Mouse (Mus musculus): ENCODE results near the gene Itgav. TPM values are rescaled to one million over a fixed set of nuclear protein-coding genes. Genes with fewer than 3 reads are reported as not detected.

The Itgav gene
- polyA plus RNA-seq, 1 experiment from 2014 or later = 75.3 TPM

GRCm38 (mm10) chr2:83766878-83767277 lies 42.7 kb downstream of the Itgav start:
- no peak overlapping the region for H3K4me3 ChIP-seq (ENCODE audit: low read length)
- no peak overlapping the region for H3K4me2 ChIP-seq (ENCODE audit: low read depth, low read length)
- 67% methylated on average over 1 of the region's 1 CpGs for whole genome bisulfite sequencing
- H3K9me3 ChIP-seq (ENCODE audit: control insufficient read depth, low read length) = no peaks in the 10 kb centered on the region
- H3K36me3 ChIP-seq (ENCODE audit: control insufficient read depth, insufficient read depth, low read length) = peaks cover 13% of the 10 kb centered on the region
- H3K27me3 ChIP-seq (ENCODE audit: control insufficient read depth, insufficient read depth, low read depth, low read length) = no peaks in the 10 kb centered on the region
- H3K9ac ChIP-seq (ENCODE audit: low read length) = no peak overlapping the region
- H3K27ac ChIP-seq (ENCODE audit: low read length) = no peak overlapping the region
- H3K4me1 ChIP-seq (replicated peaks; ENCODE audit: control insufficient read depth, insufficient read depth, low read length) = no peaks in the 10 kb centered on the region
- no peak for ATAC-seq (ENCODE audit: low read depth)

GRCm38 (mm10) chr2:83768311-83769047 lies 44.3 kb downstream of the Itgav start:
- Histone ChIP-seq H3K9ac (ENCODE audit: low read length) (no peak overlapping the region), H3K4me2 (ENCODE audit: low read depth, low read length) (no peak overlapping the region), H3K9me3 (ENCODE audit: control insufficient read depth, low read length) (no peaks in the 10 kb centered on the region), H3K27me3 (ENCODE audit: control insufficient read depth, insufficient read depth, low read depth, low read length) (no peaks in the 10 kb centered on the region), H3K4me1 (replicated peaks; ENCODE audit: control insufficient read depth, insufficient read depth, low read length) (no peaks in the 10 kb centered on the region), H3K4me3 (ENCODE audit: low read length) (no peak overlapping the region), H3K36me3 (ENCODE audit: control insufficient read depth, insufficient read depth, low read length) (peaks cover 22% of the 10 kb centered on the region), H3K27ac (ENCODE audit: low read length) (no peak overlapping the region)
- ATAC-seq (ENCODE audit: low read depth) = no peak
- 91% methylated on average over 4 of the region's 4 CpGs for WGBS

- H3K9ac ChIP-seq (ENCODE audit: low read length) = no peak overlapping the region
- ATAC-seq (ENCODE audit: low read depth) = no peak
- no peak overlapping the region for H3K4me2 ChIP-seq (ENCODE audit: low read depth, low read length)
- H3K9me3 ChIP-seq (ENCODE audit: control insufficient read depth, low read length) = no peaks in the 10 kb centered on the region
- no peak overlapping the region for H3K27ac ChIP-seq (ENCODE audit: low read length)
- no peaks in the 10 kb centered on the region for H3K4me1 ChIP-seq (replicated peaks; ENCODE audit: control insufficient read depth, insufficient read depth, low read length)
- H3K36me3 ChIP-seq (ENCODE audit: control insufficient read depth, insufficient read depth, low read length) = peaks cover 21% of the 10 kb centered on the region
- 62% methylated on average over 7 of the region's 7 CpGs for WGBS
- H3K27me3 ChIP-seq (ENCODE audit: control insufficient read depth, insufficient read depth, low read depth, low read length) = no peaks in the 10 kb centered on the region
- H3K4me3 ChIP-seq (ENCODE audit: low read length) = no peak overlapping the region
These were observed 47.1 kb downstream of the Itgav start for GRCm38 (mm10) chr2:83771155-83771812.

- no peaks in the 10 kb centered on the region for H3K9me3 ChIP-seq (ENCODE audit: control insufficient read depth, low read length)
- H3K4me1 ChIP-seq (replicated peaks; ENCODE audit: control insufficient read depth, insufficient read depth, low read length) = no peaks in the 10 kb centered on the region
- no peak overlapping the region for H3K4me3 ChIP-seq (ENCODE audit: low read length)
- H3K36me3 ChIP-seq (ENCODE audit: control insufficient read depth, insufficient read depth, low read length) = peaks cover 30% of the 10 kb centered on the region
- H3K27me3 ChIP-seq (ENCODE audit: control insufficient read depth, insufficient read depth, low read depth, low read length) = no peaks in the 10 kb centered on the region
- no peak for ATAC-seq (ENCODE audit: low read depth)
- no peak overlapping the region for H3K27ac ChIP-seq (ENCODE audit: low read length)
- H3K9ac ChIP-seq (ENCODE audit: low read length) = no peak overlapping the region
- 91% methylated on average over 20 of the region's 20 CpGs for WGBS
- H3K4me2 ChIP-seq (ENCODE audit: low read depth, low read length) = no peak overlapping the region
These were observed 67.3 kb downstream of the Itgav start for GRCm38 (mm10) chr2:83791330-83792073.

GRCm38 (mm10) chr2:83792102-83792501 lies 67.9 kb downstream of the Itgav start:
- H3K9me3 ChIP-seq (ENCODE audit: control insufficient read depth, low read length) = no peaks in the 10 kb centered on the region
- H3K9ac ChIP-seq (ENCODE audit: low read length) = no peak overlapping the region
- WGBS = 94% methylated on average over 4 of the region's 4 CpGs
- H3K4me3 ChIP-seq (ENCODE audit: low read length) = no peak overlapping the region
- H3K4me2 ChIP-seq (ENCODE audit: low read depth, low read length) = no peak overlapping the region
- no peaks in the 10 kb centered on the region for H3K27me3 ChIP-seq (ENCODE audit: control insufficient read depth, insufficient read depth, low read depth, low read length)
- no peak for ATAC-seq (ENCODE audit: low read depth)
- H3K4me1 ChIP-seq (replicated peaks; ENCODE audit: control insufficient read depth, insufficient read depth, low read length) = no peaks in the 10 kb centered on the region
- H3K27ac ChIP-seq (ENCODE audit: low read length) = no peak overlapping the region
- peaks cover 33% of the 10 kb centered on the region for H3K36me3 ChIP-seq (ENCODE audit: control insufficient read depth, insufficient read depth, low read length)

GRCm38 (mm10) chr2:83795766-83796165 lies 71.6 kb downstream of the Itgav start:
- no peaks in the 10 kb centered on the region for H3K4me1 ChIP-seq (replicated peaks; ENCODE audit: control insufficient read depth, insufficient read depth, low read length)
- H3K4me2 ChIP-seq (ENCODE audit: low read depth, low read length) = no peak overlapping the region
- no peaks in the 10 kb centered on the region for H3K9me3 ChIP-seq (ENCODE audit: control insufficient read depth, low read length)
- WGBS = 68% methylated on average over 4 of the region's 4 CpGs
- no peak overlapping the region for H3K9ac ChIP-seq (ENCODE audit: low read length)
- peaks cover 43% of the 10 kb centered on the region for H3K36me3 ChIP-seq (ENCODE audit: control insufficient read depth, insufficient read depth, low read length)
- no peaks in the 10 kb centered on the region for H3K27me3 ChIP-seq (ENCODE audit: control insufficient read depth, insufficient read depth, low read depth, low read length)
- no peak for ATAC-seq (ENCODE audit: low read depth)
- no peak overlapping the region for H3K4me3 ChIP-seq (ENCODE audit: low read length)
- H3K27ac ChIP-seq (ENCODE audit: low read length) = no peak overlapping the region

GRCm38 (mm10) chr2:83797902-83798497 lies 73.8 kb downstream of the Itgav start:
- Histone ChIP-seq H3K4me3 (ENCODE audit: low read length) (no peak overlapping the region), H3K9me3 (ENCODE audit: control insufficient read depth, low read length) (no peaks in the 10 kb centered on the region), H3K36me3 (ENCODE audit: control insufficient read depth, insufficient read depth, low read length) (peaks cover 45% of the 10 kb centered on the region), H3K27ac (ENCODE audit: low read length) (no peak overlapping the region), H3K4me2 (ENCODE audit: low read depth, low read length) (no peak overlapping the region), H3K9ac (ENCODE audit: low read length) (no peak overlapping the region), H3K4me1 (replicated peaks; ENCODE audit: control insufficient read depth, insufficient read depth, low read length) (no peaks in the 10 kb centered on the region), H3K27me3 (ENCODE audit: control insufficient read depth, insufficient read depth, low read depth, low read length) (no peaks in the 10 kb centered on the region)
- 74% methylated on average over 9 of the region's 9 CpGs for WGBS
- ATAC-seq (ENCODE audit: low read depth) = no peak

- peak within 1 kb of the TSS; percentile 72 for H3K4me3 ChIP-seq (ENCODE audit: low read length)
- no peak within 1 kb of the TSS for H3K27ac ChIP-seq (ENCODE audit: low read length)
These were observed 88.5 kb downstream of the Itgav start, which contains the start of gene Fam171b for GRCm38 (mm10) chr2:83812483-83813272. Gene Fam171b, plus strand, starts transcription at chr2:83812636.

More at GRCm38 (mm10) chr2:83812483-83813272, 88.5 kb downstream of the Itgav start, which contains the start of gene Fam171b:
- peak; percentile 95 for ATAC-seq (ENCODE audit: low read depth)
- WGBS = under 1% methylated on average over 45 of the region's 63 CpGs
- Histone ChIP-seq H3K9me3 (ENCODE audit: control insufficient read depth, low read length) (no peaks in the 10 kb centered on the region), H3K36me3 (ENCODE audit: control insufficient read depth, insufficient read depth, low read length) (no peaks in the 10 kb centered on the region), H3K4me2 (ENCODE audit: low read depth, low read length) (peak within 1 kb of the TSS; percentile 98), H3K27me3 (ENCODE audit: control insufficient read depth, insufficient read depth, low read depth, low read length) (peaks cover 21% of the 10 kb centered on the region), H3K4me1 (replicated peaks; ENCODE audit: control insufficient read depth, insufficient read depth, low read length) (peaks cover 4% of the 10 kb centered on the region), H3K9ac (ENCODE audit: low read length) (peak within 1 kb of the TSS; percentile 68)
